Mouse (Mus musculus) E14TG2a.4 (cell line): ENCODE data around the gene Lce3c.

Source experiments
- CTCF ChIP-seq: conservative IDR thresholded peaks from 2 replicates; pipeline ENCODE4 v1.5.1; 2014; ENCODE audit warnings: low read length
- NANOG ChIP-seq: IDR thresholded peaks from 2 replicates; pipeline ENCODE4 v1.6.1; 2014; ENCODE audit warnings: borderline replicate concordance, low read length, mixed read lengths
- POU5F1 ChIP-seq: IDR thresholded peaks from 2 replicates; pipeline ENCODE4 v1.6.1; 2014; ENCODE audit warnings: low read length, borderline replicate concordance

GRCm38 (mm10) chr3:92978484-92978883 is 34.2 kb downstream of the Lce3c start:
- TF ChIP-seq CTCF (no peak), NANOG (no peak), POU5F1 (no peak)
